Mouse (Mus musculus) neural tube, embryonic 13.5 days (tissue): Measurements from ENCODE around the gene Brap. TPM values are rescaled to one million over a fixed set of nuclear protein-coding genes. Genes with fewer than 3 reads are reported as not detected.
A peak's percentile ranks its signal among the peaks of the same experiment; 100 is the strongest.

Experiments
- ATAC-seq: fragments of 200-750 bp; cut with Nextera tagmentation; 2 replicates; pipeline ENCODE4 v1.8.0; 2017; ENCODE audit warnings: low read depth, mild to moderate bottlenecking, moderate TSS enrichment, moderate library complexity
- H3K27ac ChIP-seq: fragments of 300-500 bp; sonication (generic); replicated peaks from 2 replicates; pipeline ENCODE4 v1.5.1; 2015; ENCODE audit warnings: moderate library complexity, mild to moderate bottlenecking, inconsistent platforms
- H3K27me3 ChIP-seq: fragments of 300-500 bp; sonication (generic); 2 replicates; pipeline ENCODE4 v1.6.1; 2015; ENCODE audit warnings: mild to moderate bottlenecking, inconsistent platforms
- H3K36me3 ChIP-seq: fragments of 300-500 bp; sonication (generic); 2 replicates; pipeline ENCODE4 v1.6.1; 2015; ENCODE audit warnings: mild to moderate bottlenecking, inconsistent platforms
- H3K4me1 ChIP-seq: fragments of 300-500 bp; sonication (generic); replicated peaks from 2 replicates; pipeline ENCODE4 v1.6.1; 2015; ENCODE audit warnings: inconsistent platforms
- H3K4me2 ChIP-seq: fragments of 300-500 bp; sonication (generic); 2 replicates; pipeline ENCODE4 v1.6.1; 2015; ENCODE audit warnings: inconsistent platforms, mild to moderate bottlenecking, moderate library complexity
- H3K4me3 ChIP-seq: fragments of 300-500 bp; sonication (generic); 2 replicates; pipeline ENCODE4 v1.5.1; 2015; ENCODE audit warnings: mild to moderate bottlenecking, inconsistent platforms
- H3K9ac ChIP-seq: fragments of 300-500 bp; sonication (generic); 2 replicates; pipeline ENCODE4 v1.6.1; 2015; ENCODE audit warnings: moderate library complexity, mild to moderate bottlenecking, inconsistent platforms
- H3K9me3 ChIP-seq: fragments of 300-500 bp; sonication (generic); 2 replicates; pipeline ENCODE4 v1.6.1; 2016; ENCODE audit warnings: inconsistent platforms
- WGBS: fragments of 180-500 bp; shearing (Covaris S2); methylation state at CpG from one replicate; pipeline ENCODE4 v1.1.7; 2015; 5-methylcytosine and 5-hydroxymethylcytosine counted together
- polyA plus RNA-seq: library from polyadenylated mRNA; unstranded; fragments of >200 nt; fragmentation: Nextera tagmentation; extraction: Ambion mirVana; gene quantifications from 2 replicates; pipeline ENCODE4 v1.2.1, GENCODE M21; 2015

Gene Brap
- polyA plus RNA-seq, 1 experiment from 2014 or later, result 47.3 TPM

GRCm38 (mm10) chr5:121710851-121711173 is 50.4 kb downstream of the Brap start:
- H3K4me2 ChIP-seq, result peak overlapping the region; percentile 83
- peak overlapping the region; percentile 99 for H3K9ac ChIP-seq
- H3K27me3 ChIP-seq, result no peaks in the 10 kb centered on the region
- peak overlapping the region; percentile 98 for H3K27ac ChIP-seq
- peaks cover 34% of the 10 kb centered on the region for H3K4me1 ChIP-seq
- under 1% methylated on average over 12 of the region's 12 CpGs for WGBS
- H3K36me3 ChIP-seq, result no peaks in the 10 kb centered on the region
- no peaks in the 10 kb centered on the region for H3K9me3 ChIP-seq
- peak overlapping the region; percentile 99 for H3K4me3 ChIP-seq
- ATAC-seq, result no peak

- WGBS, result 1% methylated on average over 61 of the region's 103 CpGs
- ATAC-seq, result peak; percentile 72
These were observed 51.0 kb downstream of the Brap start, which contains the start of gene Atxn2 for GRCm38 (mm10) chr5:121711174-121711927. TSS of gene Atxn2 (plus strand) at chr5:121711337.

DNA sequence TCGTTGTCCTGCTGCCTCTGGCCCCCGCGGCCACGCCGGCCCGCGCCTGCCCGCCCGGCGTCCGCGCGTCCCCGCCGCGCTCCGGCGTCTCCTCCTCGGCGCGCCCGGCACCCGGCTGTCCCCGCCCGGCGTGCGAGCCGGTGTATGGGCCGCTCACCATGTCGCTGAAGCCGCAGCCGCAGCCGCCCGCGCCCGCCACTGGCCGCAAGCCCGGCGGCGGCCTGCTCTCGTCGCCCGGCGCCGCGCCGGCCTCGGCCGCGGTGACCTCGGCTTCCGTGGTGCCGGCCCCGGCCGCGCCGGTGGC is 51.5 kb downstream of the Brap start:
- no peaks in the 10 kb centered on the region for H3K9me3 ChIP-seq
- peak overlapping the region; percentile 84 for H3K4me2 ChIP-seq
- H3K27me3 ChIP-seq, result no peaks in the 10 kb centered on the region
- peak overlapping the region; percentile 99 for H3K9ac ChIP-seq
- H3K36me3 ChIP-seq, result no peaks in the 10 kb centered on the region
- peak; percentile 46 for ATAC-seq
- H3K27ac ChIP-seq, result peak overlapping the region; percentile 98
- peaks cover 43% of the 10 kb centered on the region for H3K4me1 ChIP-seq
- peak overlapping the region; percentile 99 for H3K4me3 ChIP-seq
- WGBS, result under 1% methylated on average over 40 of the region's 57 CpGs

More at GRCm38 (mm10) chr5:121711174-121711927, 51.0 kb downstream of the Brap start, which contains the start of gene Atxn2:
- Histone ChIP-seq H3K27me3 (no peaks in the 10 kb centered on the region), H3K9me3 (no peaks in the 10 kb centered on the region), H3K4me1 (peaks cover 39% of the 10 kb centered on the region), H3K36me3 (no peaks in the 10 kb centered on the region), H3K9ac (peak within 1 kb of the TSS; percentile 99), H3K4me3 (peak within 1 kb of the TSS; percentile 99), H3K27ac (peak within 1 kb of the TSS; percentile 98), H3K4me2 (peak within 1 kb of the TSS; percentile 84)

DNA sequence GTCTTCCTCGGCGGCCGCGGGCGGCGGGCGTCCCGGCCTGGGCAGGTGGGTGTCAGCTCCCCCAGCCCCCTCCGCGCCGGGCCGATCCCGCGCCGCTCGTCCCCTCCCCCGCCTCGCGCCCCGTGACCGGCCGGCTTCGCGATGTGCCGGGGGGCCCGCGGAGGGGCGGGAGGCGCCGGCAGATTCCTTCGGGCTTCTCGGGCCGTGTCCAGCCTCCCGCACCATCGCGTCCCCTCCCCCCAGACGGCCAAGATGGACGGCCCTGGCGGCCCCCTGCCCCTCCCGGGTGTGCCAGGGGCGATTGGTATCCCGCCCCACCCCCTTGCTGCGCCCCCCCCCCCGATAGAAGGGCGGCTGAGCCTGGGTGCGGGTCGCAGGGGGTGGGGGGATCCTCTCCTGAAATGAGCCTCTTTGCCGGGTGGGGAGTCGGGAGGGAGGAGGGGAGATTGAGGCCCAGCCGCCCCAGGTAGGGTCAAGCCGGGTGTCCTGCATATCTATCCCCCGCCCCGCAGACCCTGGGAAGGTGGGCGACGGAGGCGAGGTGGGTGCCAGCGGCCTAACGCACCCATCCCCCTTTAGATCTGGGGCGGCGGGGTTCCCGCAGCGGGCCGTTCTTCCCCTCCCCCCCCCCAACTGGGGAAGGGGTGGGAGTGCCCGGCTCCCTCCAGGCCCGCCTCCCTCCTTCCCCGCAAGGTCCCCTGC is 52.0 kb downstream of the Brap start:
- Histone ChIP-seq H3K4me1 (peaks cover 43% of the 10 kb centered on the region), H3K9ac (peak overlapping the region; percentile 99), H3K27ac (peak overlapping the region; percentile 98), H3K9me3 (no peaks in the 10 kb centered on the region), H3K4me3 (peak overlapping the region; percentile 99), H3K36me3 (no peaks in the 10 kb centered on the region; the same call in 1 of the 2 replicates), H3K4me2 (peak overlapping the region; percentile 84), H3K27me3 (no peaks in the 10 kb centered on the region)
- WGBS, result 2% methylated on average over 37 of the region's 66 CpGs
- ATAC-seq, result peak; percentile 69

DNA sequence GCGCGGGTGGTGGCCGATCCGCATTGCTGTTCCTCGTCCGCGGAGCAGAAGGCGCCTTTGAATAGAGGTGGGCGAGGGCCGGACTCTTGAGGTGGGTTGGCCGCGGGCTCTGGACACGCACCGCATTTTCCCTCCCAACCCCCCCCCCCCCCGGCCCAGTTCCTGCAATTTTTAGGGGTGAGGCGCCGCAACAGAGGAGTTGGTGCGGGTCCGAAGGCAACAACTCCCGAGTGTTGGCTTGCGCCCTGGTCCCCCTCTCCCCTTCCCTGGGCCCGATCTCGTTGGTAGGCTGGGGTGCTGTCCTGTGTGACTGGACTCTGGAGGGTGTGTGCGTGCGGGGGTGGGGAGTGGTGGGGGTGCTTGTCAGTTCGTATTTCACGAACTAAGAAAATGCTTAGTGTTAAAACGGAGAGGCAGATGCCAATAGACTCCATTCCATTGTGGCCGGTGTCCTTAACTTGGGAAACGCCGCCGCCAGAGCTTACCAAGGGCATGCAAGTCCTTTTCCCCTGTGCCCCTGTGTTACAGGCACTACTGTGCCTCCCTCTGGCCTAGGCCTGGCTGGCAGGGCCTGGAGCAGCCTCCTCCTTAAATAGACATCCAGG is 52.7 kb downstream of the Brap start:
- peaks cover 4% of the 10 kb centered on the region; the same call in 1 of the 2 replicates for H3K36me3 ChIP-seq
- ATAC-seq, result peak; percentile 43; the same call in 1 of the 2 replicates
- H3K27ac ChIP-seq, result peak overlapping the region; percentile 98
- no peaks in the 10 kb centered on the region for H3K9me3 ChIP-seq
- peaks cover 43% of the 10 kb centered on the region for H3K4me1 ChIP-seq
- no peaks in the 10 kb centered on the region for H3K27me3 ChIP-seq
- peak overlapping the region; percentile 99 for H3K9ac ChIP-seq
- H3K4me3 ChIP-seq, result peak overlapping the region; percentile 99
- peak overlapping the region; percentile 84 for H3K4me2 ChIP-seq
- WGBS, result under 1% methylated on average over 32 of the region's 32 CpGs

DNA sequence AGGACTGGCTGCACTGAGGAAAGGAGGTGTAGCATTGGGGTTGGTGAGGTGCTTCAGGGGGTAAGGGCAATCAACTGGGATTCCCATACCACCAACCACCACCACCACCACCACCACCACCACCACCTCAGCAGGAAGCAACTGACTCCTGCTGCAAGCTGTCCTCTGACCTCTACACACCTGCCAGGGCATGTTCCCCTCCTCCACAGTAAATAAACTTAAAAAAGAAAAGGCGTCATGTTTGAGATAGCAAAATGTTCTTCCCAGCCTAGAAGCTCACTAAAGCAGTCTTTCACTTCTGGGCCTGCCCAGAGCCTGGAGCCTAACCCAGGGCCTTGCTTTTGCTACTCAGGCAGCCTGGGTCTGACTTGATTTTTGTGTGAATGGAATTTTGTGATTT is 54.0 kb downstream of the Brap start:
- H3K9ac ChIP-seq, result peak overlapping the region; percentile 99; the same call in 1 of the 2 replicates
- H3K4me2 ChIP-seq, result peak overlapping the region; percentile 84
- peaks cover 4% of the 10 kb centered on the region; the same call in 1 of the 2 replicates for H3K36me3 ChIP-seq
- no peak for ATAC-seq
- no peaks in the 10 kb centered on the region for H3K9me3 ChIP-seq
- 83% methylated on average over 1 of the region's 1 CpGs for WGBS
- H3K27ac ChIP-seq, result no peak overlapping the region
- peaks cover 50% of the 10 kb centered on the region for H3K4me1 ChIP-seq
- peak overlapping the region; percentile 99; the same call in 1 of the 2 replicates for H3K4me3 ChIP-seq
- H3K27me3 ChIP-seq, result no peaks in the 10 kb centered on the region

GRCm38 (mm10) chr5:121714928-121715327 is 54.6 kb downstream of the Brap start:
- no peak overlapping the region for H3K27ac ChIP-seq
- H3K27me3 ChIP-seq, result no peaks in the 10 kb centered on the region
- no peaks in the 10 kb centered on the region for H3K9me3 ChIP-seq
- no peak overlapping the region for H3K9ac ChIP-seq
- H3K4me1 ChIP-seq, result peaks cover 54% of the 10 kb centered on the region
- H3K4me3 ChIP-seq, result no peak overlapping the region
- H3K36me3 ChIP-seq, result peaks cover 4% of the 10 kb centered on the region; the same call in 1 of the 2 replicates
- H3K4me2 ChIP-seq, result 0 out of 2 replicates have a peak overlapping the region, but pooled peaks have one; percentile 4
- no peak for ATAC-seq
- WGBS, result 79% methylated on average over 6 of the region's 6 CpGs

DNA sequence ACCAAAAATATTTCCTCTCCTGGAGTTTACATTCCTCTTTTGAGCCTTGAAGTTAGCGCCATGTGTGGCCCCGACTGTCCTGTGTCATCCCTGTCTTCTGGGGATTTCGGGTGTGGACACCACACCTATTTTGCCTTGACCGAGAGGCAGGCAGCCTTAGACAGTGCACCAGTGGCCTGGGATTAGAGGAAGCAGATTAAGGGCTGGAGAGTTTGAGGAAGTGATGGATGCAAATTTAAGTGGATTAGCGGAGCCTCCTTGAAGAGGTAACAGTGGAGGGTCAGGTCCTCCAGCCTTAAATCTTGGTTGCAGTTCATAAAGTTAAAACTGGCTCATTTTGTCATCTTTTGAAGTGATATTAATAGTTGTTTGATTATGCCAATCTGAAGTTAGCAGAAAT is 58.1 kb downstream of the Brap start:
- Histone ChIP-seq H3K27me3 (no peaks in the 10 kb centered on the region), H3K4me3 (no peak overlapping the region), H3K9ac (no peak overlapping the region), H3K4me2 (no peak overlapping the region), H3K27ac (no peak overlapping the region), H3K36me3 (peaks cover 4% of the 10 kb centered on the region; the same call in 1 of the 2 replicates), H3K9me3 (no peaks in the 10 kb centered on the region), H3K4me1 (peaks cover 60% of the 10 kb centered on the region)
- 87% methylated on average over 5 of the region's 5 CpGs for WGBS
- ATAC-seq, result no peak

DNA sequence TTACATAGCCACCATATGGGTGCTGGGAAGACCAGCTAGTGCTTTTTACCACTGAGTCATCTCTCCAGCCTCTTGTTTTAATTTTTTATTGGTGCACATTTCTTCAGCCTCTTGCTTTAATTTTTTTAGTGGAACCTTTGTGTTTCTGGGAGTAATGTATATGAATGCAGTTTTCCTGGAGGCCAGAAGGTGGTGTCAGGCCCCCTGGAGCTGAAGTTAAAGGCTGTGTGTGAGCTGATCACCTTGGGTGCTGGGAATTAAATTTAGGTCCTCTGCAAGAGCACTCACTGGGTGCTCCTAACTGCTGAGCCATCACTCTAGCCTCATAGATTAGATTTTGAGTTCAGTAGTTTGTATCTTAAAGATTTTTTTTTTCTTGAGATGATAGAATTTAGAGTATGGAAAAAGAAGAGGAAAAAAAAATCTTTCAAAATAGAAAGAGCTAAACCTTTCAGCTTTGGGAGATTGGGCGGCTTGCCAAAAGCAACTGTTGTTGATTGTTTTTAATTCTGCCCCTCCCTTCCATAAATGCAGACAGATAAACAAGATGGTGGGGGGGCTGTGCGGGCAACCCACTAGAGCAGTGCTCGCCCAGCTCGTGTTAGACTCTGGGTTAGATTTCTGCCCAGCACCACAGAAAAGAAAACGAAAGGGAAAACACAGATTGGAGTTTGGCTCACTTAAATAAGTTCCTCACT is 60.7 kb downstream of the Brap start:
- Histone ChIP-seq H3K36me3 (peaks cover 4% of the 10 kb centered on the region; the same call in 1 of the 2 replicates), H3K4me3 (no peak overlapping the region), H3K9me3 (no peaks in the 10 kb centered on the region), H3K4me1 (peaks cover 41% of the 10 kb centered on the region), H3K27me3 (no peaks in the 10 kb centered on the region), H3K4me2 (no peak overlapping the region), H3K27ac (no peak overlapping the region), H3K9ac (no peak overlapping the region)
- ATAC-seq, result no peak
- 91% methylated on average over 5 of the region's 5 CpGs for WGBS

DNA sequence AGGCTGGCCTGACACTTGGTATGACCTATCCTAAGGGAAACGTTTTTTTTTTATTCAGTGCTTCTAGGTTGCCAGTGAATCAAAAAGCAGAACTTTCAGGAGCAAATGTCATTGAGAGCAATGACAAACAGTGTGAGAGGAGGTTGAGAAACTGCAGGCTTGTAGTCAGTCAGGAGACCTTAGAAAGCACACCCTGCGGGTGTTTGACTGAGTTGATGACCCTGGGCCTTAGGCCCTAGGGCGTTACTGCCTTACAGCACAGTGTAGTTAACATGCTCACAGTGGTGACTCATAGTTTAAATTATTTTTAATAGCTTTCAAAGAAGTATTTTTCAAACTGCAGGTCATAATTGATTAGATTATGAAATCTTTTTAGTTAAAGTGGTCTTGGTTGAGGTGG is 61.5 kb downstream of the Brap start:
- no peak for ATAC-seq
- H3K4me1 ChIP-seq, result peaks cover 34% of the 10 kb centered on the region
- no peak overlapping the region for H3K4me3 ChIP-seq
- WGBS, result 75% methylated on average over 3 of the region's 3 CpGs
- H3K36me3 ChIP-seq, result peaks cover 4% of the 10 kb centered on the region; the same call in 1 of the 2 replicates
- H3K9ac ChIP-seq, result no peak overlapping the region
- H3K27me3 ChIP-seq, result no peaks in the 10 kb centered on the region
- no peak overlapping the region for H3K4me2 ChIP-seq
- no peak overlapping the region for H3K27ac ChIP-seq
- no peaks in the 10 kb centered on the region for H3K9me3 ChIP-seq

DNA sequence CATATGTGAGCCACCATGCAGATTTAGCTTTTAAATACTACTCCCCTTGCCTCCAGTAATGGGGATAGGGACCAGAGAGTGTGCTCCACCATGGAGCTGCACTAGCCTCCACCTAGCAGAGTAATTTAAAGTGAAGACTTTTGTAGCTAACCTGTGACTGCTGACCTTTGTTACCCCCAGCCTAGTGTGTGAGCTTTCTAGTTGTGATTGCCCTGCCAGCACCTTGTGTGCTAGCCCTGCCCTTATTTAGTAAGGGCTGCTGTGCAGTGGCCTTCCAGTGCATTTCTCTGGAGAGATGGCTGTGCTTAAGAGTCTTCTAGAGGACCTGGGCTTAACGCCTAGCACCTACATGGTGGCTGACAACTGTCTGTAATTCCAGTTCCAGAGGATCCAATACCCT is 64.3 kb downstream of the Brap start:
- no peak overlapping the region for H3K4me3 ChIP-seq
- no peaks in the 10 kb centered on the region for H3K9me3 ChIP-seq
- peaks cover 4% of the 10 kb centered on the region; the same call in 1 of the 2 replicates for H3K36me3 ChIP-seq
- ATAC-seq, result no peak
- peaks cover 23% of the 10 kb centered on the region for H3K4me1 ChIP-seq
- no peaks in the 10 kb centered on the region for H3K27me3 ChIP-seq
- H3K9ac ChIP-seq, result no peak overlapping the region
- 92% methylated on average over 1 of the region's 1 CpGs for WGBS
- no peak overlapping the region for H3K4me2 ChIP-seq
- no peak overlapping the region for H3K27ac ChIP-seq
